Mouse (Mus musculus) embryonic facial prominence, embryonic 14.5 days (tissue): ENCODE results near the gene Slc39a11. TPM values are rescaled to one million over a fixed set of nuclear protein-coding genes. Genes with fewer than 3 reads are reported as not detected.
A peak's percentile ranks its signal among the peaks of the same experiment; 100 is the strongest.

ENCODE experiments used
- ATAC-seq: fragments of 200-750 bp; cut with Nextera tagmentation; 2 replicates; pipeline ENCODE4 v1.8.0; 2017; ENCODE audit warnings: low read depth, moderate number of reproducible peaks, moderate TSS enrichment
- DNase-seq: peaks from one replicate; pipeline ENCODE4 v3.0.0-alpha.2; 2015; ENCODE audit warnings: low spot score
- H3K27ac ChIP-seq: fragments of 300-500 bp; sonication (generic); replicated peaks from 2 replicates; pipeline ENCODE4 v1.5.1; 2014; ENCODE audit warnings: low read depth, mild to moderate bottlenecking, low read length, moderate library complexity
- H3K27me3 ChIP-seq: fragments of 300-500 bp; sonication (generic); replicated peaks from 2 replicates; pipeline ENCODE4 v1.6.1; 2014; ENCODE audit warnings: low read length; ENCODE audit not compliant: control insufficient read depth, insufficient read depth
- H3K36me3 ChIP-seq: fragments of 300-500 bp; sonication (generic); 2 replicates; pipeline ENCODE4 v1.6.1; 2014; ENCODE audit warnings: low read length, mixed read lengths; ENCODE audit not compliant: control insufficient read depth, insufficient read depth
- H3K4me1 ChIP-seq: fragments of 300-500 bp; sonication (generic); 2 replicates; pipeline ENCODE4 v1.6.1; 2014; ENCODE audit warnings: antibody characterized with exemption, low read length; ENCODE audit not compliant: control insufficient read depth, insufficient read depth
- H3K4me2 ChIP-seq: fragments of 300-500 bp; sonication (generic); 2 replicates; pipeline ENCODE4 v1.6.1; 2014; ENCODE audit warnings: low read depth, mild to moderate bottlenecking, low read length, moderate library complexity, mixed read lengths
- H3K4me3 ChIP-seq: fragments of 300-500 bp; sonication (generic); 2 replicates; pipeline ENCODE4 v1.5.1; 2014; ENCODE audit warnings: low read depth, mild to moderate bottlenecking, low read length
- H3K9ac ChIP-seq: fragments of 300-500 bp; sonication (generic); 2 replicates; pipeline ENCODE4 v1.6.1; 2014; ENCODE audit warnings: low read depth, mild to moderate bottlenecking, low read length, moderate library complexity, mixed read lengths
- H3K9me3 ChIP-seq: fragments of 300-500 bp; sonication (generic); 2 replicates; pipeline ENCODE4 v1.6.1; 2016; ENCODE audit warnings: low read length; ENCODE audit not compliant: control insufficient read depth
- WGBS: fragments of 180-500 bp; shearing (Covaris S2); extraction: QIAGEN DNeasy Blood & Tissue Kit; methylation state at CpG from one replicate; pipeline ENCODE4 v1.1.7; 2014; 5-methylcytosine and 5-hydroxymethylcytosine counted together
- polyA plus RNA-seq: library from polyadenylated mRNA; unstranded; fragments of >200 nt; fragmentation: Nextera tagmentation; extraction: Ambion mirVana; gene quantifications from 2 replicates; pipeline ENCODE4 v1.2.1, GENCODE M21; 2014

Gene Slc39a11
- polyA plus RNA-seq, 1 experiment from 2014 or later = 23.6 TPM

DNA sequence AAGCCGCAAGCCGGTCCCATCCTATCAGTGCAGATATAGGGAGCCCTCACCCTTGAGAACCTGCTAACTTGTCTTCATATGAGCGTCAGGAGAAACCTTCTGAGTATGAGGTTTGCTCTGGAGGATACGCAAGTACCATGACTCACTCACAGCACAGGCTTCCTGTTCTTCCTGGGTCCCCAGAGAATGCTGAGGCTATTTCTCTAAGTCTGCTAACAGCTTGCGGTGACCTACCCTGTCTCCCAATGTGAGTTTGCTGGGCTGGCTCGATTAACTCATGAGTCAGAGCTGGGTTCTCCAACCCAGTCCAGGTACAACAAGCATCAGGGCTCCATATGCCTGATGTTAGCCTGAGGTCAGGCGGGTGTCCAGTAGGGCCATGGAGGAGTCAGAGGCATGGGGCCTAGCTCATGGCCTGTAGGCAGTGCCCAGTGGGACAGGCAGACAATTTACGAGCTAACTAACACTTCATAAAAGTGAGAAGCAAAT, 381.0 kb downstream of the Slc39a11 start:
- no peak for ATAC-seq
- no peaks in the 10 kb centered on the region for H3K27me3 ChIP-seq
- WGBS = 93% methylated on average over 8 of the region's 8 CpGs

DNA sequence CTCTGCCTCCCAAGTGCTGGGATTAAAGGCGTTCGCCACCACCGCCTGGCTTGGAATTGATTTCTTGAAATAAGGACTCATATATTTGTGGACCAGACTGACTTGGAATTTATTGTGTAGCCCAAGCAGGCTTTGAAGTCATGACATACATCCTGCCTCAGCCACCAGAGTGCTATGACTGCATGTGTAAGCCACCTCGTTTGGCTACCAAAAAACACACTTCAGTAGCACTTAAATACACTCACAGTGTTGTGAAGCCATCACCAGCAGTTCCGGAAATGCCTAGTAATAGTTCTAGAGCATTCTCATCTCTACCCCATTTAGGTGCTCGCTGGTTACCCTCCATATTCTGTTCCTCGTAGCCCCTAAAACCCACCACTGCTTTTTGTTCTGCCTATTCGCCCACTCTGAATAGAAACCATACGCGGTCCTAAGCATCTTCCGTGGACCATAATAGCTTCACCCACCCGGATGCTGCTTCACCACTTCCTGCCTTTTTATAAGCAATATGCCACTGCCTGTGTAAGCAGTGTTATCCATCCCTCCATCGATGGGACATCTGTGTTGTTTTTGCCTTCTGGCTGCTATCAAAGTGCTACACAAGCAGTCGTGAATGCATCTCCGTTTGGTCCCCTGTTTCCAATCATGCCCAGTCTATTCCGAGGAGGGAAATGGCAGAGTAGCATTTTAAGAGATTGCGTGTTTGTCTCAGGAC, 382.2 kb downstream of the Slc39a11 start:
- Histone ChIP-seq H3K27ac (no peak overlapping the region), H3K36me3 (no peaks in the 10 kb centered on the region), H3K4me2 (no peak overlapping the region), H3K9me3 (no peaks in the 10 kb centered on the region), H3K4me1 (peaks cover 15% of the 10 kb centered on the region), H3K4me3 (no peak overlapping the region), H3K9ac (no peak overlapping the region), H3K27me3 (no peaks in the 10 kb centered on the region)
- DNase-seq (no peak), ATAC-seq (no peak)
- 65% methylated on average over 17 of the region's 17 CpGs for WGBS

More for the DNA sequence above, 381.0 kb downstream of the Slc39a11 start:
- Histone ChIP-seq H3K9ac (no peak overlapping the region), H3K27ac (no peak overlapping the region), H3K36me3 (no peaks in the 10 kb centered on the region), H3K4me1 (peaks cover 25% of the 10 kb centered on the region), H3K4me3 (no peak overlapping the region), H3K9me3 (no peaks in the 10 kb centered on the region), H3K4me2 (no peak overlapping the region)
- no peak for DNase-seq

DNA sequence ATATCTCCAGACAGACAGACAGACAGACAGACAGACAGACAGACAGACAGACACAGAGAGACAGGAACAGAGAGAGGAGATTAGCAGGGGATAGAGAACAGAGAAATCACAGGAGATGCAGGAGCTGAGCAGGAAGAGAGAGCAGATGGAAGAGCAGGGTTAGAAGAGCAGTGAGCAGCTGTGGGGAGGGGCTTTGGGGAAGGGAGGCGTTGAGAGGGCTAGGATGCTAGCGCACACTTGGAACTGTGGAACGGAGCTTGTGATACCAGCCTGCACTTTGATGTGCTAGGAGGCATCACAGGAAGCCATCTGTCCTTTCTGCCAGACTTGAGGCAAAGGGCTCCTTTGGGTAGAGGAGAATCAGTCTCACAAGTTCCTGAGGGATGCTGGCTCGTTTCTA, 383.2 kb downstream of the Slc39a11 start:
- ATAC-seq = 0 out of 2 replicates have a peak, but pooled peaks have one; percentile 30
- WGBS = 28% methylated on average over 4 of the region's 4 CpGs

DNA sequence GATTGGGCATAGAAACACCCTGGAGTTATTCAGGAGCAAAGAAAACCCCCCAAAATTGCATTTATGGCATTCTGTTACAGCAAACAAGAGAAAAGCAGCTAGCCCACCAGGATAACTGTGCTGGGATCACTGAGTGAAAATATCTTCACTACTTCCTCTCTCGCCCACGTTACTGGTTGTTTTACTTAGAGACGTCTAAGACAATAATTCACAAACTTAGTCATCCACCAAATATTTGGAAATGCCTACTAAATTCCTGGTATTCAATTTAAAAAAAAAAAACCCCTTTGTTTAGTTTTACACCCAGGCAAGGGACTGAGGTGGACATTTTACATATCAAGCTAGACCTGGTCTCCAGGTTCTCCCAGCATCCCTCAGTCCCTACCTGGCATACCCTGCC, 384.3 kb downstream of the Slc39a11 start:
- no peak overlapping the region for H3K27ac ChIP-seq
- ATAC-seq = no peak
- H3K4me1 ChIP-seq = peaks cover 26% of the 10 kb centered on the region
- WGBS = 62% methylated on average over 3 of the region's 3 CpGs
- no peaks in the 10 kb centered on the region for H3K36me3 ChIP-seq
- H3K4me2 ChIP-seq = no peak overlapping the region
- no peaks in the 10 kb centered on the region for H3K27me3 ChIP-seq
- no peaks in the 10 kb centered on the region for H3K9me3 ChIP-seq
- DNase-seq = no peak
- no peak overlapping the region for H3K4me3 ChIP-seq
- no peak overlapping the region for H3K9ac ChIP-seq

More for the DNA sequence above, 383.2 kb downstream of the Slc39a11 start:
- Histone ChIP-seq H3K4me3 (no peak overlapping the region), H3K4me2 (no peak overlapping the region), H3K4me1 (peaks cover 20% of the 10 kb centered on the region), H3K36me3 (no peaks in the 10 kb centered on the region), H3K9ac (no peak overlapping the region), H3K27me3 (no peaks in the 10 kb centered on the region), H3K27ac (no peak overlapping the region), H3K9me3 (no peaks in the 10 kb centered on the region)
- no peak for DNase-seq

DNA sequence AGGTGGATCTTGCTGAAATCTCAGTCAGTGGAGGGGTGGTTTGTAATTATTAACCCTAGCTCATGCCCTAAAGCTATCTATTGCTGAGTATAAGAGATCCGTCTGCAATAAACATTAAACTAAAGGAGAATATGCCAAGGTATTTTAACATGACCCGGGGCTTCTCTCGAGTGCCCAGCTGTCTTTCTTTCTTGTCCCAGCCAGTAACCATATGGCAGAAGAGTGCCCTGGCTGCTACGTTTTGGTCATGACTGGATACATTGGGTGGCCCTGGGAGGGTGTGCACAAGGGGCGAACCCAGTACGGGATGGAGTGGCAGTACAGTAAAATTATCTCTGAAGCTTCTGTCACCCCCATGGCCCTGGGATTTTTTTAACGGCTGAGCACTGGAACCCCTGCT, 385.9 kb downstream of the Slc39a11 start:
- ATAC-seq (no peak), DNase-seq (no peak)
- Histone ChIP-seq H3K27me3 (no peaks in the 10 kb centered on the region), H3K9me3 (no peaks in the 10 kb centered on the region), H3K9ac (no peak overlapping the region), H3K4me1 (peaks cover 35% of the 10 kb centered on the region), H3K4me3 (no peak overlapping the region), H3K36me3 (no peaks in the 10 kb centered on the region), H3K4me2 (no peak overlapping the region), H3K27ac (no peak overlapping the region)
- WGBS = 76% methylated on average over 7 of the region's 7 CpGs

DNA sequence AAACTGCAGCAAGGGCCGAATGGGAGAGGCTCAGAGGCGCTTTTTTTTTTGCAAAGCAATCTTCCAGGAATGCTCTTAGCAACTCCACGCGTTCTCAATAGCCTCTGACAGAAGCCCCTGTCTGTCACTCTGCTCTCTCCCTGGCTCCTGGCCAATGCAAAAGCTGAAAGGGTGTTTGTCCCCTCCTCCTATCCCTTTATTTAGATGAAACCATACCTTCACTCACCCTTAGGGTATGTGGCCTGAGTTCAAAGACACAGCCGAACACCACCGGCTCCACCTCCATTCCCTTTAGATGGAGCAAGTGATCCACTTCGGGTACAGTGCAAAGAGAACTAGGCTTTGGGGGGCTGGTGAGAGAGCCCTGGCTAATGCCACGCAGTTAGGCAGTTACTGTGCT, 387.8 kb downstream of the Slc39a11 start:
- Histone ChIP-seq H3K27me3 (no peaks in the 10 kb centered on the region), H3K4me1 (peaks cover 35% of the 10 kb centered on the region), H3K36me3 (no peaks in the 10 kb centered on the region), H3K4me3 (no peak overlapping the region), H3K27ac (peak overlapping the region; percentile 28; the same call in 1 of the 2 replicates), H3K9ac (no peak overlapping the region; the same call in 1 of the 2 replicates), H3K9me3 (no peaks in the 10 kb centered on the region), H3K4me2 (no peak overlapping the region)
- ATAC-seq = peak; percentile 42; the same call in 1 of the 2 replicates
- DNase-seq = peak; percentile 85
- WGBS = 10% methylated on average over 8 of the region's 8 CpGs

DNA sequence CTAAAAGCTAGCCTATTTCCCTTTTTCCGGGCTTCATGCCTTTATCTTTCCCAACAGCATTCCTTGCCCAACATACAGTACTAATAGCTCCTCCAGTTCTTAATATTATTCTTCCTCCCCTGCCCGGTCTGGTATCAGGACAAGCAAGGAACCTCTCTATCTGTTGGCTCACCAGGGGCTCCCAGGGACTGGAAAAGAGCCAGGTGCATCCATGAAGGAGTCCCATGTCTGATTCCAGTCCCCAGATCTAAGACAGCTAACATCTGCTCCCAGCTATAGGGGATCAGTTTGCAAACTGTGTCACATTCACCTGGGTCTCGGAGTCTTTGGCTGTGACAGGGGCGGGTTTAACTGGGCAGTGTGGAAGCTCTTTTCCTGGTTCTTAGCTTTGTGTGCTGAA, 388.5 kb downstream of the Slc39a11 start:
- peak overlapping the region; percentile 28; the same call in 1 of the 2 replicates for H3K27ac ChIP-seq
- H3K27me3 ChIP-seq = no peaks in the 10 kb centered on the region
- no peak overlapping the region for H3K4me3 ChIP-seq
- H3K9ac ChIP-seq = no peak overlapping the region
- no peak for DNase-seq
- H3K4me2 ChIP-seq = no peak overlapping the region
- no peaks in the 10 kb centered on the region for H3K9me3 ChIP-seq
- ATAC-seq = no peak
- WGBS = 56% methylated on average over 4 of the region's 4 CpGs
- H3K36me3 ChIP-seq = no peaks in the 10 kb centered on the region
- peaks cover 34% of the 10 kb centered on the region for H3K4me1 ChIP-seq

DNA sequence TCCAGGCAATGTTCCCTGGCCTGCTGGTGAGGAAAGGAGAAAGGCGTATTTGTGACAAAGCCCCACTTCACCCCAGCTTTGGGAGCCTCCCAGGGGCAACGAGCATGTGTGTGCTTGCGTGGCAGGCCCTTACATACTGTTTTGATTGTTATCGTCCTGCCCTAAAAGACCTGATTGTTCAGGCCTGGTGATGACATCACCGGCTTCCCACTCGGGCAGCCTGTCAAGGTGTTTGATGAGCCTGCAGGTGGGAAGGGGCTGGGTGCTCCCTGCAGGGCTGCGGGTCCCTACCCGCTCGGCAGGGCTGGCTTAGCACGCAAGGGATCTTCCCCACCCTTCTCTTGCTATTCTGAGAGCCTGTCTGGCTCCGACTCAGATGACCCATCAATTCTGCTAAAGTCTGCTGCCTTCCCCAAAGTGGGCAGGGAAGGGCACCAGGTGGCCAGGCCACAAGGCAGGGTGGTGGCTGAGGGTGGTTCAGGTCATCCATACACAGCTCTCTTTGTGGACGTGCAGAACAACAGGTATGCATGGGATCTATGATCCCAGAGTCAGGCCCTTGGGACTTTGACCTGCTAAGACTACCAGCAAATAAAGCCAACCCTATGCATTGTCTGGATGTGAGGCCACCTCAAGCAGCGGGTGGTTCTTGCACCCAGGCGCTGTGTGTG, 390.0 kb downstream of the Slc39a11 start:
- no peak overlapping the region for H3K4me2 ChIP-seq
- ATAC-seq (peak; percentile 48; the same call in 1 of the 2 replicates), DNase-seq (peak; percentile 62)
- H3K36me3 ChIP-seq = no peaks in the 10 kb centered on the region
- H3K4me1 ChIP-seq = peaks cover 41% of the 10 kb centered on the region
- no peaks in the 10 kb centered on the region for H3K9me3 ChIP-seq
- no peak overlapping the region for H3K9ac ChIP-seq
- H3K4me3 ChIP-seq = no peak overlapping the region
- no peak overlapping the region; the same call in 1 of the 2 replicates for H3K27ac ChIP-seq
- WGBS = 64% methylated on average over 14 of the region's 14 CpGs
- no peaks in the 10 kb centered on the region for H3K27me3 ChIP-seq
